Mouse (Mus musculus): Measurements from ENCODE around the gene Ift27. TPM values are rescaled to one million over a fixed set of nuclear protein-coding genes. Genes with fewer than 3 reads are reported as not detected.

The Ift27 gene
- polyA plus RNA-seq, 1 experiment from 2014 or later: 111 TPM

DNA sequence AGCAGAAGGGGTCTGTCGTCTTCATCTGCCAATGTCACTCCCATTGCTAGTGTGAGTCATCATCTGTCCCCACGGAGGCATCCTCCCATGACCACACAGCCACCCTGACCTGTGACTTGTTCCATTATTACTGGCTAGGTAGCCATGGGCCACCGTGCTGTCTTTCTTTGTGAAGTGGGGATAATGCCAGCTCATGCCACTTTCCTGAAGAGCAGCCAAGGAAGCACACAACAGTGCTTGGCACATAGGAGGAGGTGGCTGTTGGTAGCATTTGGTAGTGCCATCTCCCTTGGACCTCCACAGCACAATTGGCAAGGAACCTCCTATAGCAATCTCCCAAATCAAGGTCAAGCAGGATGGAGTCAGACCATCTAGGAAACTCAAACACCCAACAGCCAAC is 20.4 kb upstream of the Ift27 start:
- no peaks in the 10 kb centered on the region for H3K9me3 ChIP-seq (ENCODE audit: control insufficient read depth, low read length)
- no peak overlapping the region for H3K4me3 ChIP-seq (ENCODE audit: low read length)
- no peak overlapping the region for H3K4me2 ChIP-seq (ENCODE audit: low read length)
- no peaks in the 10 kb centered on the region for H3K27me3 ChIP-seq (replicated peaks; ENCODE audit: control insufficient read depth, insufficient read depth, low read length)
- ATAC-seq: no peak
- no peak overlapping the region for H3K27ac ChIP-seq (ENCODE audit: low read depth, low read length)
- no peaks in the 10 kb centered on the region for H3K4me1 ChIP-seq (ENCODE audit: control insufficient read depth, insufficient read depth, low read depth, low read length)
- WGBS: 73% methylated on average over 3 of the region's 3 CpGs
- no peak overlapping the region for H3K9ac ChIP-seq (ENCODE audit: low read depth, low read length)
- no peaks in the 10 kb centered on the region for H3K36me3 ChIP-seq (ENCODE audit: control insufficient read depth, insufficient read depth, low read length)

DNA sequence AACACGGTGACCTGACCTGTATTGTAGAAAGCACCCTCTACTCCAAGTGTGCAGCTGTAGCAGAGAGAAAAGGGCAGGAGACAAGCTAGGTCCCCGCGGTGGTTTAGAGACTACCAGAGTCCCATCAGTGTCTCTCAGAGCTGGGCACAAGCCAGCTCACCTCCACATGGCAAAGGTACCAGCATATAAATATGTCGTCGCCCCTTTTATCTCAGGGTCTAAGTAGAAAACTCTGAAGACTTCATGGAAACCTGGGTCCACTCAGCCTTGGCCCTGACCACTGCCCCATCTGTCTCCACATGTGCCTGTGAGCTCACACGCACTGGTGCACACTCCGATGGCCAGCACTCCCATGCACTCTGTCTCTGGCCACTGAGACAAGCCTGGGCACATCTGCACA is 15.7 kb upstream of the Ift27 start:
- WGBS: 95% methylated on average over 7 of the region's 7 CpGs
- H3K4me1 ChIP-seq (ENCODE audit: control insufficient read depth, insufficient read depth, low read depth, low read length): peaks cover 3% of the 10 kb centered on the region; the same call in 1 of the 2 replicates
- H3K27me3 ChIP-seq (replicated peaks; ENCODE audit: control insufficient read depth, insufficient read depth, low read length): no peaks in the 10 kb centered on the region
- no peak overlapping the region for H3K27ac ChIP-seq (ENCODE audit: low read depth, low read length)
- H3K9me3 ChIP-seq (ENCODE audit: control insufficient read depth, low read length): no peaks in the 10 kb centered on the region
- ATAC-seq: no peak
- no peak overlapping the region for H3K4me2 ChIP-seq (ENCODE audit: low read length)
- H3K9ac ChIP-seq (ENCODE audit: low read depth, low read length): no peak overlapping the region
- H3K36me3 ChIP-seq (ENCODE audit: control insufficient read depth, insufficient read depth, low read length): no peaks in the 10 kb centered on the region
- no peak overlapping the region for H3K4me3 ChIP-seq (ENCODE audit: low read length)

DNA sequence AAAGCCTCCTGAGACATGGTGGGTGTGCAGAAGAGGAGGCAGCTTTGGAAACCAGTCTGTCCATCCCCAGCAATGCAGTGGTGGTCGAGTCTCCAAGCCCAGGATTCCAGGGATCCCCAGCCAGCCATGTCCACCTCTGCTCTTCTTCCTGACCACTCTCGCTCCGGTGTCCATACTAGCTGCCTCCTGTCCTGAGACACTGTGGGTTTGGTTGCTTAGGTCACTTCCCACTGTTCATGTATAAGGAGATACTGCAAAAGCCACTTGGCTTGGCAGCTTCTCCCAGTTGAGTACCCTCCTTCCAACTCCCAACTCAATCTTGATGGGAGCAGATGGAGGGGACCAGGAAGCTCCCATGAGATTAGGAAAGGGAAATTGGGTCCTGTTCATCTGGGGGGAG is 14.6 kb upstream of the Ift27 start:
- WGBS: 84% methylated on average over 3 of the region's 3 CpGs
- Histone ChIP-seq H3K27ac (ENCODE audit: low read depth, low read length) (no peak overlapping the region), H3K4me3 (ENCODE audit: low read length) (no peak overlapping the region), H3K4me1 (ENCODE audit: control insufficient read depth, insufficient read depth, low read depth, low read length) (peaks cover 3% of the 10 kb centered on the region; the same call in 1 of the 2 replicates), H3K36me3 (ENCODE audit: control insufficient read depth, insufficient read depth, low read length) (no peaks in the 10 kb centered on the region), H3K4me2 (ENCODE audit: low read length) (no peak overlapping the region), H3K9me3 (ENCODE audit: control insufficient read depth, low read length) (no peaks in the 10 kb centered on the region), H3K9ac (ENCODE audit: low read depth, low read length) (no peak overlapping the region), H3K27me3 (replicated peaks; ENCODE audit: control insufficient read depth, insufficient read depth, low read length) (no peaks in the 10 kb centered on the region)
- no peak for ATAC-seq

DNA sequence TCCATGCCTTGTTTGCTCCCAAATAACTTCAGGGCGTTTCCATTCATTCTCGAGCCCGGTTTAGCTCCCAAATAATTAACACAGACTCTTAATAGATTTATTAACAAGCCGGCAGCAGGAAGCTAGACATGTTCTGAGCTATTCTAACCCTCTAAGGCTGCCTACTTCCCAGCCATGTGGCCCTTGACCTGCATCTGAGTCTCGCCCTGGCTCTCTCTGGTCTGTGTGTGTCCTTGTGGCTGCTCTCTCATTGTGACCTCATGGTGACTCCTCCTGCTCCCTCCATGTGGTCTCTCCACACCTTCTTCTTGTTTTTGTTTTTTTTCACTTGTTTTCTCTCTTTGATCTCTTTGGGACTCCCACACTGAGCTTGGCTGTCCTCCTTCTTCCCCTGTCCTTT is 13.0 kb upstream of the Ift27 start:
- ATAC-seq: no peak
- WGBS: 61% methylated on average over 5 of the region's 5 CpGs

DNA sequence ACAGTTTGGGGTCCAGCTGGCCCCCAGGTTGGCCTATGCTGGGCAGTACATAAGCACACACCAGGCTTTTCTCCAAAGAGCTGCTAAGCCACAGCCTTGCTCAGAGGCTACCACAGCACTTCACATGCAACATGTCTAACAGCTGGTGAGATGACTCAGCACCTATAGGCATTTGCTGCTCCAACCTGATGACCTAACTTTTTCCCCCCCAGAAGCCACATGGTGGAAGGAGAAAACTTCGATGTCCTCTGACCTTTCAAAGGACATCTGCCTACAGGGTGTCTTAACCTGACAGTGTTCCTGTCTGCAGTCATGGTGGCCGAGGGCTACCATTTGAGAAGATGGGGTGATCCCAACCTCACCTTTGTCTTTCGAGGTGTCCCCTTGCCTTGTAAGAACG is 11.7 kb upstream of the Ift27 start:
- Histone ChIP-seq H3K36me3 (ENCODE audit: control insufficient read depth, insufficient read depth, low read length) (no peaks in the 10 kb centered on the region), H3K27me3 (replicated peaks; ENCODE audit: control insufficient read depth, insufficient read depth, low read length) (no peaks in the 10 kb centered on the region), H3K9me3 (ENCODE audit: control insufficient read depth, low read length) (no peaks in the 10 kb centered on the region), H3K4me3 (ENCODE audit: low read length) (no peak overlapping the region), H3K27ac (ENCODE audit: low read depth, low read length) (no peak overlapping the region), H3K4me2 (ENCODE audit: low read length) (no peak overlapping the region), H3K9ac (ENCODE audit: low read depth, low read length) (no peak overlapping the region), H3K4me1 (ENCODE audit: control insufficient read depth, insufficient read depth, low read depth, low read length) (peaks cover 17% of the 10 kb centered on the region)
- WGBS: 93% methylated on average over 4 of the region's 4 CpGs
- no peak for ATAC-seq

More for the DNA sequence above, 13.0 kb upstream of the Ift27 start:
- no peak overlapping the region for H3K4me3 ChIP-seq (ENCODE audit: low read length)
- no peak overlapping the region for H3K4me2 ChIP-seq (ENCODE audit: low read length)
- H3K36me3 ChIP-seq (ENCODE audit: control insufficient read depth, insufficient read depth, low read length): no peaks in the 10 kb centered on the region
- H3K9ac ChIP-seq (ENCODE audit: low read depth, low read length): no peak overlapping the region
- H3K27ac ChIP-seq (ENCODE audit: low read depth, low read length): no peak overlapping the region
- peaks cover 10% of the 10 kb centered on the region for H3K4me1 ChIP-seq (ENCODE audit: control insufficient read depth, insufficient read depth, low read depth, low read length)
- H3K27me3 ChIP-seq (replicated peaks; ENCODE audit: control insufficient read depth, insufficient read depth, low read length): no peaks in the 10 kb centered on the region
- H3K9me3 ChIP-seq (ENCODE audit: control insufficient read depth, low read length): no peaks in the 10 kb centered on the region

DNA sequence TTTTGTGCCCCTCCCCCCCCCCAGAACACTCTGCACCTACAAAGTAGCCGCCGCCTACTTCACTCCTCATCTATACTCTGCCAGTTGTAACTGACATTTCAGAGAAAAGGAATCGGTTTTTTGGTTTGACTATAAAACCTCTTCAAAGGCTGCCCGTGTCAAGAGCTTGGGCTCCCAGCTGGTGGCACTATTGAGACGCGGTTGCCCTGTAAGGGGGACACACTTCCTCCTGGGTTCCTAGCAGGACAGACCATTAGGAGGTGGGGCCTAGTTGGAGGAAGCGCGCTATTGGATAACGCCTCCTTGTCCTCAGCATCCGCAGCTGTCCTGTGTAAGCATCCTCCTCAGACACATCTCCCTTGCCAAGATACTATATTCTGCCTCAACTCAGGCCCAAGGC is 10.9 kb upstream of the Ift27 start:
- 4% methylated on average over 10 of the region's 10 CpGs for WGBS
- no peak overlapping the region for H3K27ac ChIP-seq (ENCODE audit: low read depth, low read length)
- H3K9ac ChIP-seq (ENCODE audit: low read depth, low read length): no peak overlapping the region

DNA sequence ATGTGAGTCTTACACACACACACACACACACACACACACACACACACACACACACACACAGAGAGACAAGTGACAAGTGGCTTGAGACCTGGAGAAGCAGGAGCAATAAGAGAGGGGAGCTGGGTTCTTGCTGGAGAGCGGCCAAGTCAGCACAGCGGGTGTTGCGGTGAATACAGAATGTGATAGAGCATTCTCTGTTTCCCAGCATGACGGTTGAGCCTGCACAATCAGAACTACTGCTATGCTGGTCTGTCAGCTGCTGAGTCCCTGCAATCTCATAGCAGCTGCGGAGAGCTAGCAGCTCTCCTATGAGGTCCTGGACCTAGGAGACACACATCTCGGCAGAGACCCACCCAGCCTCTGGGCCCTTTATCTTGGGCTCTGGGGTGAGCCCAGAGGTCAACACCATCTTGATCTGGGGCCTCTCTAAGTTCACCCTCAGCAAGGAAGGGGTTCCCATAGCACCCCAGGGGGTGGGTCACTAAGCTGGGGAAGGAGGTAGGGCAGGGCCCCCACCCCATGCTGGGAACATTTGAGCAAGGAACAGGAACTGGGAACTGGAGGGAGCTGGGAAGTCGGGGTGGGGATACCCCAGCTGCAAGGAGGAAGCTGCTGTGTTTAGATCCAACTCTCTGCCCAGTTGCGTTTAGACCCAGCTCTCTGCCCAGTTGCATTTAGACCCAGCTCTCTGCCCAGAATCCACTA is 7.9 kb upstream of the Ift27 start:
- Histone ChIP-seq H3K27me3 (replicated peaks; ENCODE audit: control insufficient read depth, insufficient read depth, low read length) (no peaks in the 10 kb centered on the region), H3K4me3 (ENCODE audit: low read length) (no peak overlapping the region), H3K27ac (ENCODE audit: low read depth, low read length) (peak overlapping the region; percentile 70), H3K9me3 (ENCODE audit: control insufficient read depth, low read length) (no peaks in the 10 kb centered on the region), H3K4me1 (ENCODE audit: control insufficient read depth, insufficient read depth, low read depth, low read length) (peaks cover 21% of the 10 kb centered on the region), H3K4me2 (ENCODE audit: low read length) (peak overlapping the region; percentile 16), H3K9ac (ENCODE audit: low read depth, low read length) (peak overlapping the region; percentile 2; the same call in 1 of the 2 replicates), H3K36me3 (ENCODE audit: control insufficient read depth, insufficient read depth, low read length) (no peaks in the 10 kb centered on the region)
- WGBS: 21% methylated on average over 8 of the region's 8 CpGs
- peak; percentile 68 for ATAC-seq

More for the DNA sequence above, 10.9 kb upstream of the Ift27 start:
- H3K4me3 ChIP-seq (ENCODE audit: low read length): no peak overlapping the region
- peak; percentile 77 for ATAC-seq
- H3K27me3 ChIP-seq (replicated peaks; ENCODE audit: control insufficient read depth, insufficient read depth, low read length): no peaks in the 10 kb centered on the region
- 0 out of 2 replicates have a peak overlapping the region, but pooled peaks have one; percentile 1 for H3K4me2 ChIP-seq (ENCODE audit: low read length)
- H3K9me3 ChIP-seq (ENCODE audit: control insufficient read depth, low read length): no peaks in the 10 kb centered on the region
- peaks cover 17% of the 10 kb centered on the region for H3K4me1 ChIP-seq (ENCODE audit: control insufficient read depth, insufficient read depth, low read depth, low read length)
- no peaks in the 10 kb centered on the region for H3K36me3 ChIP-seq (ENCODE audit: control insufficient read depth, insufficient read depth, low read length)

DNA sequence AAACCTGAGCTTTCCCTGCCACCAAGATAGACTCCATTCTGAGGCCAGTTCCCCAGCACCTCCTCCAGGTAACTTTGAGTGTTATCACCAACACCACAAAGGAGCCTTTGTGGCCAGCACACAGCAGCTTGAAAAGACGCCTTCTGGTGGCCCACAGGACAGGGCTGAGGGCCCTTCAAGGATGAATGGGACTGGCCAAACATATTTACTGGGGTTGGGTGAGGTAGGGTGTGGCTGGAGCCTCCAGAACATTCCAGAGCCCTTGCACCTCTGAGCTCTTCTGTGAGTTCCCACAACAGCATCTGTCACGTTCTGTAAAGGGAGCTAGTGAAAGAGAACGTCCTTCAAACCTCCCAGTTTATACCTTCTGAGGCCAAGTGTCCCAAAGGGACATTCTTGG is 5.9 kb upstream of the Ift27 start:
- H3K27ac ChIP-seq (ENCODE audit: low read depth, low read length): no peak overlapping the region
- no peaks in the 10 kb centered on the region for H3K9me3 ChIP-seq (ENCODE audit: control insufficient read depth, low read length)
- no peak overlapping the region for H3K9ac ChIP-seq (ENCODE audit: low read depth, low read length)
- WGBS: 70% methylated on average over 3 of the region's 3 CpGs
- H3K4me2 ChIP-seq (ENCODE audit: low read length): no peak overlapping the region
- peaks cover 23% of the 10 kb centered on the region for H3K4me1 ChIP-seq (ENCODE audit: control insufficient read depth, insufficient read depth, low read depth, low read length)
- ATAC-seq: no peak
- H3K36me3 ChIP-seq (ENCODE audit: control insufficient read depth, insufficient read depth, low read length): no peaks in the 10 kb centered on the region
- no peak overlapping the region for H3K4me3 ChIP-seq (ENCODE audit: low read length)
- H3K27me3 ChIP-seq (replicated peaks; ENCODE audit: control insufficient read depth, insufficient read depth, low read length): no peaks in the 10 kb centered on the region

DNA sequence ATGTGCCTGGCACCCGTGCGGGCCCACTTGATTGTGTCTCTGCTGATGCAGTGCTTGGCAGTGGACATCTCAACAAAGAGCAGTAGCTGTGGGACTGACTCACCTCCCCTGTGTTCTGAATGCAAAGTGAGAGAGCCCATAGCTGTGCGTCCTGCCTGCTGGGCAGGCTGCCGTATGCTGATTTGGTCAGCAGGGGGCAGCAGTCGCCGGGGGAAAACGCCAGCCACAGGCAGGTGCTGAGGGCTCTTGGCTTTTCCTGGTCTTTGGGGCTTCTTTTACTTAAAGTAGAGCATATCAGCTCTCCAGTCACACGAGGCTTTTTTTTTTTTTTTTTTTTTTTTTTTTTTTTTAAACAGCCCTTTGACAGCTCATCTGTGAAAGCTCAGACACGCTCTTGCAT is 4.5 kb upstream of the Ift27 start:
- WGBS: 3% methylated on average over 9 of the region's 9 CpGs
- no peak overlapping the region for H3K4me3 ChIP-seq (ENCODE audit: low read length)
- ATAC-seq: no peak
- 0 out of 2 replicates have a peak overlapping the region, but pooled peaks have one; percentile 3 for H3K4me2 ChIP-seq (ENCODE audit: low read length)
- peaks cover 24% of the 10 kb centered on the region for H3K4me1 ChIP-seq (ENCODE audit: control insufficient read depth, insufficient read depth, low read depth, low read length)
- no peaks in the 10 kb centered on the region for H3K36me3 ChIP-seq (ENCODE audit: control insufficient read depth, insufficient read depth, low read length)
- 0 out of 2 replicates have a peak overlapping the region, but pooled peaks have one; percentile 27 for H3K27ac ChIP-seq (ENCODE audit: low read depth, low read length)
- H3K9me3 ChIP-seq (ENCODE audit: control insufficient read depth, low read length): no peaks in the 10 kb centered on the region
- H3K27me3 ChIP-seq (replicated peaks; ENCODE audit: control insufficient read depth, insufficient read depth, low read length): no peaks in the 10 kb centered on the region
- H3K9ac ChIP-seq (ENCODE audit: low read depth, low read length): peak overlapping the region; percentile 25; the same call in 1 of the 2 replicates

Data from hindbrain, embryonic 16.5 days (tissue).